Mouse (Mus musculus): ENCODE results near the gene Traf3ip1.
A peak's percentile ranks its signal among the peaks of the same experiment; 100 is the strongest.

GRCm38 (mm10) chr1:91483304-91484010, 11.0 kb upstream of the Traf3ip1 start:
- TF ChIP-seq CTCF (IDR thresholded peaks at IDR 0.05; ENCODE audit: low read depth) (peak; percentile 91), EP300 (IDR thresholded peaks at IDR 0.05; ENCODE audit: low read depth) (no peak)
